Mouse (Mus musculus): Measurements from ENCODE around the gene Mcm2.
A peak's percentile ranks its signal among the peaks of the same experiment; 100 is the strongest.

Mcm2 gene

GRCm38 (mm10) chr6:88926870-88927269, 28.3 kb upstream of the Mcm2 start:
- peak in 1 of 2 experiments; percentile 54 for DNase-seq (ENCODE audit: low spot score in 2 of 2)

- DNase-seq (ENCODE audit: low spot score in 2 of 2): peak; percentile 75 to 80
These were observed 27.1 kb upstream of the Mcm2 start for GRCm38 (mm10) chr6:88925640-88926205.

- DNase-seq (ENCODE audit: low spot score in 2 of 2): no peak
These were observed 26.1 kb upstream of the Mcm2 start for GRCm38 (mm10) chr6:88924502-88925275.

- no peak for DNase-seq (ENCODE audit: low spot score in 2 of 2)
These were observed 20.2 kb upstream of the Mcm2 start for GRCm38 (mm10) chr6:88918802-88919201.

- DNase-seq (ENCODE audit: low spot score in 2 of 2): peak in 1 of 2 experiments; percentile 71
These were observed 17.6 kb upstream of the Mcm2 start for GRCm38 (mm10) chr6:88916153-88916552.

- no peak for DNase-seq (ENCODE audit: low spot score in 2 of 2)
These were observed 16.9 kb upstream of the Mcm2 start for GRCm38 (mm10) chr6:88915510-88915909.

GRCm38 (mm10) chr6:88914799-88915198, 16.2 kb upstream of the Mcm2 start:
- DNase-seq (ENCODE audit: low spot score in 2 of 2): no peak

GRCm38 (mm10) chr6:88913440-88913839, 14.9 kb upstream of the Mcm2 start:
- no peak for DNase-seq (ENCODE audit: low spot score in 2 of 2)

- no peak for DNase-seq (ENCODE audit: low spot score in 2 of 2)
These were observed 14.4 kb upstream of the Mcm2 start for GRCm38 (mm10) chr6:88913022-88913421.

- peak in 1 of 2 experiments; percentile 34 for DNase-seq (ENCODE audit: low spot score in 2 of 2)
These were observed 10.6 kb upstream of the Mcm2 start for GRCm38 (mm10) chr6:88909151-88909550.

- peak in 1 of 2 experiments; percentile 54 for DNase-seq (ENCODE audit: low spot score in 2 of 2)
These were observed 8.0 kb upstream of the Mcm2 start for GRCm38 (mm10) chr6:88906369-88907108.

GRCm38 (mm10) chr6:88905042-88905441, 6.5 kb upstream of the Mcm2 start:
- no peak for DNase-seq (ENCODE audit: low spot score in 2 of 2)

GRCm38 (mm10) chr6:88904456-88904974, 5.9 kb upstream of the Mcm2 start:
- no peak for DNase-seq (ENCODE audit: low spot score in 2 of 2)

- no peak for DNase-seq (ENCODE audit: low spot score in 2 of 2)
These were observed 5.1 kb upstream of the Mcm2 start for GRCm38 (mm10) chr6:88903708-88904107.

GRCm38 (mm10) chr6:88901947-88902820, 3.6 kb upstream of the Mcm2 start, which contains the start of gene Tpra1:
TSS of gene Tpra1 (plus strand) at chr6:88902251.
- peak; percentile 92 to 95 for DNase-seq (ENCODE audit: low spot score in 2 of 2)

- DNase-seq (ENCODE audit: low spot score in 2 of 2): no peak
These were observed 2.9 kb upstream of the Mcm2 start for GRCm38 (mm10) chr6:88901471-88901870.

GRCm38 (mm10) chr6:88899628-88900027, 1.0 kb upstream of the Mcm2 start:
- DNase-seq (ENCODE audit: low spot score in 2 of 2): no peak

- no peak for DNase-seq (ENCODE audit: low spot score in 2 of 2)
These were observed 506 bp upstream of the Mcm2 start for GRCm38 (mm10) chr6:88899086-88899485.

- DNase-seq (ENCODE audit: low spot score in 2 of 2): no peak
These were observed 1.3 kb downstream of the Mcm2 start for GRCm38 (mm10) chr6:88897246-88897645.

GRCm38 (mm10) chr6:88895943-88896342, 2.6 kb downstream of the Mcm2 start:
- no peak for DNase-seq (ENCODE audit: low spot score in 2 of 2)

GRCm38 (mm10) chr6:88893559-88893958, 5.0 kb downstream of the Mcm2 start:
- DNase-seq (ENCODE audit: low spot score in 2 of 2): peak; percentile 51 to 83

Measured in thymus, postnatal 10 days (tissue).